Mouse (Mus musculus) brain, embryonic 18.5 days (tissue): ENCODE data around the gene Gh.

Source experiments
- DNase-seq: peaks from one replicate; pipeline ENCODE4 v3.0.0-alpha.2; 2012; ENCODE audit warnings: low read depth, low spot score

Gene Gh

GRCm38 (mm10) chr11:106308162-106308561 is 6.5 kb upstream of the Gh start:
- no peak for DNase-seq

GRCm38 (mm10) chr11:106307432-106307831 is 5.8 kb upstream of the Gh start:
- DNase-seq = no peak

- DNase-seq = no peak
Measured at GRCm38 (mm10) chr11:106306758-106307157, 5.1 kb upstream of the Gh start.

- no peak for DNase-seq
Measured at GRCm38 (mm10) chr11:106306065-106306385, 4.4 kb upstream of the Gh start.

- DNase-seq = no peak
Measured at GRCm38 (mm10) chr11:106305348-106306064, 3.8 kb upstream of the Gh start.

- DNase-seq = no peak
Measured at GRCm38 (mm10) chr11:106302634-106303033, 969 bp upstream of the Gh start.

GRCm38 (mm10) chr11:106291861-106292260 is 9.8 kb downstream of the Gh start:
- DNase-seq = no peak

GRCm38 (mm10) chr11:106290376-106290775 is 11.3 kb downstream of the Gh start:
- no peak for DNase-seq

- DNase-seq = no peak
Measured at GRCm38 (mm10) chr11:106289369-106289768, 12.3 kb downstream of the Gh start.

GRCm38 (mm10) chr11:106286987-106287386 is 14.7 kb downstream of the Gh start:
- DNase-seq = no peak

- DNase-seq = no peak
Measured at GRCm38 (mm10) chr11:106286206-106286605, 15.5 kb downstream of the Gh start.

- DNase-seq = no peak
Measured at GRCm38 (mm10) chr11:106284126-106284525, 17.5 kb downstream of the Gh start.

GRCm38 (mm10) chr11:106283371-106283770 is 18.3 kb downstream of the Gh start:
- no peak for DNase-seq

- DNase-seq = no peak
Measured at GRCm38 (mm10) chr11:106282452-106282851, 19.2 kb downstream of the Gh start.

GRCm38 (mm10) chr11:106276454-106276853 is 25.2 kb downstream of the Gh start, which contains the start of gene Tcam1:
Tcam1 (plus strand) TSS chr11:106276672.
- DNase-seq = peak; percentile 86

- no peak for DNase-seq
Measured at GRCm38 (mm10) chr11:106274971-106275411, 26.7 kb downstream of the Gh start.

GRCm38 (mm10) chr11:106274374-106274773 is 27.3 kb downstream of the Gh start:
- DNase-seq = no peak

GRCm38 (mm10) chr11:106273811-106274210 is 27.9 kb downstream of the Gh start:
- no peak for DNase-seq

GRCm38 (mm10) chr11:106273311-106273684 is 28.4 kb downstream of the Gh start:
- DNase-seq = no peak

GRCm38 (mm10) chr11:106272644-106273310 is 28.9 kb downstream of the Gh start, which contains the start of gene Smarcd2:
Smarcd2 (minus strand) TSS chr11:106272972.
- DNase-seq = peak; percentile 97

- DNase-seq = no peak
Measured at GRCm38 (mm10) chr11:106271794-106272643, 29.6 kb downstream of the Gh start.

- no peak for DNase-seq
Measured at GRCm38 (mm10) chr11:106271131-106271793, 30.4 kb downstream of the Gh start.
